Mouse (Mus musculus) brain, embryonic 14.5 days (tissue): ENCODE results near the gene Zfand2b.

Experiments used
- CTCF ChIP-seq: fragments of 200-500 bp; IDR thresholded peaks from 2 replicates; pipeline ENCODE4 v1.5.1; 2012; ENCODE audit warnings: inconsistent platforms, mild to moderate bottlenecking, moderate library complexity, borderline replicate concordance; ENCODE audit not compliant: insufficient read depth, insufficient read length; ENCODE audit errors: extremely low read depth
- POLR2A ChIP-seq: fragments of 200-500 bp; IDR thresholded peaks from 2 replicates; pipeline ENCODE4 v1.6.1; 2012; ENCODE audit warnings: mild to moderate bottlenecking, inconsistent platforms, borderline replicate concordance; ENCODE audit not compliant: poor library complexity, insufficient read depth, insufficient read length, severe bottlenecking; ENCODE audit errors: extremely low read depth

- TF ChIP-seq CTCF = no peak
- TF ChIP-seq POLR2A = no peak
Observed at GRCm38 (mm10) chr1:75179334-75180104, 11.1 kb downstream of the Zfand2b start.
